ENCODE assay signal across 25 mouse cellular contexts in the genomic region with DNA sequence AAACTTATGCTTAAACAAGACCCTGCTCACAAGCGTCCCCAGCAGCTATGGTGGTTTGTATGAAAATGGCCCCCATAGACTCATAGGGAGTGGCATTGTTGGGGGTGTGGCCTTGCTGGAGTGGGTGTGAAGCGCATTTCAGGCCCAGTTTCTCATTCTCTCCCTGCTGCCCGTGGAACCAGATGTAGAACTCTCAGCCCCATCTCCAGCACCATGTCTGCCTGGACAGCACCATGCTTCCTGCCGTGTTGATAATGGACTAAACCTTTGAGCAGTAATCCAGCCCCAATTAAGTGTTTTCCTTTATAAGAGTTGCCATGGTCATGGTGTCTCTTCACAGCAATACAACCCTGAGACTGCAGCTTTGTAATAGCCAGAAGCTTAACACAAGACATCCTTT. TPM values are rescaled to one million over a fixed set of nuclear protein-coding genes. Genes with fewer than 3 reads are reported as not detected.
DNase-seq lines count a peak whose midpoint lies in the region; ATAC-seq and TF ChIP-seq lines count a peak whose summit lies in the region.
"Had no signal": no experiment of that assay in that cellular context is flagged by ENCODE, and none has a peak within 500 bp of the region (broad histone marks: within the 10 kb centered on the region; RNA-seq: fewer than 3 reads in every experiment).

No protein-coding gene starts in this region.

- H3K4me2 ChIP-seq in kidney, postnatal 0 days (ENCODE audit: low read length), result no peak overlapping the region
- no peak overlapping the region for H3K4me2 ChIP-seq in lung, embryonic 14.5 days
- no peak overlapping the region for H3K4me2 ChIP-seq in myocyte (ENCODE audit: low read depth)
- H3K4me2 ChIP-seq: embryonic facial prominence, embryonic 12.5 days; embryonic facial prominence, embryonic 15.5 days; heart, embryonic 11.5 days; hindbrain, embryonic 13.5 days had no signal

- H3K27ac ChIP-seq in kidney, postnatal 0 days, result no peak overlapping the region
- H3K27ac ChIP-seq in lung, embryonic 14.5 days (ENCODE audit: low read depth), result no peak overlapping the region
- H3K27ac ChIP-seq: embryonic facial prominence, embryonic 12.5 days; embryonic facial prominence, embryonic 15.5 days; gastrocnemius, adult 2 months; hindbrain, embryonic 13.5 days had no signal

- no peak overlapping the region for H3K4me3 ChIP-seq in kidney, postnatal 0 days (replicated peaks; ENCODE audit: low read depth, low read length)
- H3K4me3 ChIP-seq in lung, embryonic 14.5 days (ENCODE audit: low read depth, low read length), result no peak overlapping the region
- H3K4me3 ChIP-seq in myocyte, result no peak overlapping the region
- H3K4me3 ChIP-seq: embryonic facial prominence, embryonic 12.5 days; embryonic facial prominence, embryonic 15.5 days; gastrocnemius, adult 2 months; hindbrain, embryonic 13.5 days had no signal

- peak; percentile 18 for DNase-seq in kidney, postnatal 0 days (ENCODE audit: low spot score)
- DNase-seq in kidney, postnatal 10 days, result no peak
- DNase-seq in lung, embryonic 14.5 days, result peak; percentile 28
- no peak for DNase-seq in lung, postnatal 10 days
- DNase-seq in NIH3T3 (ENCODE audit: low read depth), result peak; percentile 6
- no peak for DNase-seq in left cerebral cortex, postnatal 25 days (ENCODE audit: low spot score in 2 of 2)
- DNase-seq in layer of hippocampus, postnatal 14 days (ENCODE audit: low spot score in 2 of 2), result no peak
- DNase-seq: adrenal gland, postnatal 10 days; adrenal gland, postnatal 36 days; cerebellum, adult 18-20 months; cerebellum, adult 9-10 months; cerebellum, postnatal 14 days; forebrain, postnatal 0 days; gastrocnemius, adult 2 months; gastrocnemius, postnatal 14 days; heart, adult 11 months had no signal

- no peaks in the 10 kb centered on the region for H3K36me3 ChIP-seq in kidney, postnatal 0 days (ENCODE audit: insufficient read depth, low read length)
- H3K36me3 ChIP-seq in lung, embryonic 14.5 days (ENCODE audit: insufficient read depth), result no peaks in the 10 kb centered on the region
- H3K36me3 ChIP-seq in myocyte (ENCODE audit: control insufficient read depth, insufficient read depth), result no peaks in the 10 kb centered on the region
- H3K36me3 ChIP-seq: embryonic facial prominence, embryonic 12.5 days; embryonic facial prominence, embryonic 15.5 days; G1E; hindbrain, embryonic 13.5 days had no signal

- intact Hi-C loops in left cerebral cortex, postnatal 25 days (cut with DNase I), result loop anchor here (10.0 kb wide), 1 partner anchor 330 kb away; no protein-coding TSS in a partner anchor

- no peaks in the 10 kb centered on the region for H3K9me3 ChIP-seq in kidney, postnatal 0 days (replicated peaks; ENCODE audit: low read length)
- H3K9me3 ChIP-seq in lung, embryonic 14.5 days (ENCODE audit: low read depth, low read length), result no peaks in the 10 kb centered on the region
- H3K9me3 ChIP-seq: embryonic facial prominence, embryonic 12.5 days; embryonic facial prominence, embryonic 15.5 days; G1E; hindbrain, embryonic 13.5 days had no signal

- no peak overlapping the region for H3ac ChIP-seq in myocyte (ENCODE audit: control insufficient read depth, insufficient read length)

- H3K9ac ChIP-seq in kidney, postnatal 0 days (ENCODE audit: low read depth, low read length), result no peak overlapping the region
- no peak overlapping the region for H3K9ac ChIP-seq in lung, embryonic 14.5 days
- H3K9ac ChIP-seq: embryonic facial prominence, embryonic 12.5 days; embryonic facial prominence, embryonic 15.5 days; forebrain, postnatal 0 days; hindbrain, embryonic 13.5 days had no signal

- no peaks in the 10 kb centered on the region for H3K27me3 ChIP-seq in kidney, postnatal 0 days (ENCODE audit: insufficient read depth, low read length)
- H3K27me3 ChIP-seq in lung, embryonic 14.5 days (ENCODE audit: insufficient read depth, low read length), result 0 out of 2 replicates have a peak, but pooled peaks cover 3% of the 10 kb centered on the region
- no peaks in the 10 kb centered on the region for H3K27me3 ChIP-seq in myocyte (ENCODE audit: control insufficient read depth, insufficient read depth, insufficient read length)
- H3K27me3 ChIP-seq: embryonic facial prominence, embryonic 12.5 days; hindbrain, embryonic 13.5 days had no signal

- no peak for TF ChIP-seq POLR2A in myocyte (IDR thresholded peaks at IDR 0.05; ENCODE audit: insufficient read length, low read depth)

- WGBS in kidney, postnatal 0 days, result 49% methylated on average over 4 of the region's 4 CpGs
- WGBS in lung, embryonic 14.5 days, result 45% methylated on average over 4 of the region's 4 CpGs

- no peaks in the 10 kb centered on the region for H3K4me1 ChIP-seq in kidney, postnatal 0 days (replicated peaks; ENCODE audit: insufficient read depth, low read length)
- no peaks in the 10 kb centered on the region for H3K4me1 ChIP-seq in lung, embryonic 14.5 days (ENCODE audit: insufficient read depth)

- TF ChIP-seq CTCF in kidney, postnatal 0 days (IDR thresholded peaks at IDR 0.05; ENCODE audit: low read depth), result no peak
- no peak for TF ChIP-seq CTCF in lung, embryonic 14.5 days (IDR thresholded peaks at IDR 0.05; ENCODE audit: low read depth)

- ATAC-seq in kidney, postnatal 0 days (replicated peaks; ENCODE audit: low FRiP score, low read depth), result no peak
- ATAC-seq in lung, embryonic 14.5 days (ENCODE audit: insufficient read depth), result no peak
- ATAC-seq: forebrain, embryonic 14.5 days; forebrain, postnatal 0 days; hindbrain, embryonic 16.5 days had no signal

- H3K79me2 ChIP-seq in myocyte (ENCODE audit: control insufficient read depth, insufficient read depth), result no peaks in the 10 kb centered on the region

TF ChIP-seq in myocyte, 11 proteins besides CTCF, POLR2A, EP300 and RAD21:
- TF ChIP-seq REST (IDR thresholded peaks at IDR 0.05; ENCODE audit: insufficient read depth, insufficient read length), result peak; percentile 68
- no peak for TF ChIP-seq MYOD1 (IDR thresholded peaks at IDR 0.05; ENCODE audit: control insufficient read depth in 1 of 3, insufficient read length in 2 of 3, low read depth in 2 of 3)
- TF ChIP-seq E2F4 (IDR thresholded peaks at IDR 0.05; ENCODE audit: insufficient read depth), result no peak
- no peak for TF ChIP-seq USF1 (IDR thresholded peaks at IDR 0.05; ENCODE audit: low read depth)
- no peak for TF ChIP-seq TCF3 (IDR thresholded peaks at IDR 0.05; ENCODE audit: insufficient read length, low read depth)

RNA-seq across cellular contexts. Expression of a gene that starts 13.6 kb away (rescaled TPM):
- 0.12 and 0.68 TPM in 2 replicates for polyA plus RNA-seq in kidney, postnatal 0 days (2015; fragmentation: Nextera tagmentation; extraction: Ambion mirVana)
- 0.30 and 0.57 TPM in 2 replicates for polyA plus RNA-seq in lung, embryonic 14.5 days (2014; fragmentation: Nextera tagmentation; extraction: Ambion mirVana)
- not detected for polyA plus RNA-seq in myocyte (2012; fragmentation: generic; extraction: Trizol)
- total RNA-seq in left cerebral cortex, postnatal 25 days (2021), result 100 to 1,000 TPM; 156 to 186 TPM
- 100 to 1,000 TPM; 276 to 278 TPM for total RNA-seq in layer of hippocampus, postnatal 14 days (2021)
- total RNA-seq: hematopoietic stem cell, adult 5-6 weeks had no signal
- polyA plus RNA-seq: G1E had no signal

Comparison
In these comparisons a context has a peak if more than half of its experiments do, and no peak if none do; other contexts are left out.
1. DNase-seq: peak in kidney, postnatal 0 days (single experiment), lung, embryonic 14.5 days (single experiment) and NIH3T3 (single experiment); none in kidney, postnatal 10 days (single experiment), lung, postnatal 10 days (single experiment), left cerebral cortex, postnatal 25 days (0 of 2) and layer of hippocampus, postnatal 14 days (0 of 2).